Mouse (Mus musculus): Measurements from ENCODE around the gene Nr2c1.

DNA sequence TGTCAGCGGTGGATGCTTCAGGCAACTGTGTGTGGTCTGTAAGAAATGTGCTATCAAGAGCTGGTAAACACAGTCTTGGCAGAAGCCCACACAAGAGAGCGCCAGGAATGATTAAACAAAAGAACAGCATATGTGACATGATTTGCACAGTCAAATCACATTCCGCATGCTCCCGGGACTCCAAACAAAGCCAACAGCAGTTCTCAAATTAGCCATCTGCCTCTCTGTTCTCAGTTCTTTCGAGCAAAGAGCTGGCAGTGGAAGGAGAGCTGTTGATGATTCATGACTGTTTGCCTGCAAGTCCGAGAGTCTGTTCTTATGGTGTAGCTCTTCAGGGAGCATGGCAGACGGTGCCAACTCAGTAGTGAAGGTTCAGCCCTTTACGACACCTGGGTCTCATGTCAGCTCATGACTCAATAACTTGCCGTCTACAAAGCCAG is 18.1 kb upstream of the Nr2c1 start:
- no peak for TF ChIP-seq CTCF (IDR thresholded peaks at IDR 0.05; ENCODE audit: low read depth, low read length)
- no peak for TF ChIP-seq POLR2AphosphoS5 (IDR thresholded peaks at IDR 0.05; ENCODE audit: insufficient replicate concordance, low read depth, low read length)

Measured in G1E (cell line).